Mouse (Mus musculus): ENCODE data around the gene Chrm2. TPM values are rescaled to one million over a fixed set of nuclear protein-coding genes. Genes with fewer than 3 reads are reported as not detected.

Gene Chrm2
- polyA plus RNA-seq (2017; shearing (Covaris generic)), result not detected

DNA sequence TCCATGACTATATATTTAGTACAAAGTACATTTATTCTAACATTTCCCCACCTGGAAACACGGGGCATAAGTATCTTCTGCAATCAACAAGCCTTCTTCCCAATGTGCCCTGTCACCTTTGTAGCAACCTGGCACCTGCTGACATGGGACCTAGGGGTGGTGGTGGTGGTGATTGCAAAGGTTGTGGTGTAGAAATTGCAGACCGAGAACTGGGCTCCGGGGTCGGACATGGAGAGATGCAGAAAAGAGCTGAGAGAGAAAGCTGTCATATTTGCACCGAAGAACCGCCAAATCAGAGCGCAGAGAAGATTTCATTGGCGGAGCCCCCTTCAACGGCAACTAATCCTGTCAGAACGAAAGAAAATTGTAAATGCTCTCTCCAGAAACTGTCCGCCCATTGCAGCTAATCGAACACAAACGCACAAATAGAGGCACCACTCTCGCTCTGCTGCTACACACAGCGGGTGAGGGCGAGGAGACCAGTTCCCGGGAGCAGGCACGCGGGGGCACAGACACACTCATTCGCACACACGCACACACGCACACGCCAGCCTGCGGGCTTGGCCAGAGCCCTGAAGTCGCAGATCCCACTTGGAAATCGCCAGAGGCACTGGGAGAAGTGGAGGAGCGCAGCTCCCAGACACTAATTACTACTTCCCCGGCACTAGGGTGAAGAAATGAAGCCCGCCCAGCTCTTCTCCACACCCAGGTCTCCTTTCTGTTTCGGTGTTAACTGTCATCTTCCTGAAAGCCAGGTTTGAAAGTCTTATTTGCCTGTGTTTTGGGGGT lies at the start of gene Chrm2:
Chrm2 (plus strand) TSS at position 473 of the 789 bp plus-strand sequence.

Measured in effector memory CD4-positive, alpha-beta T cell, adult 7 months (primary cell).